Mouse (Mus musculus) urinary bladder, adult 2 months (tissue): ENCODE data around the gene Ube3b. TPM values are rescaled to one million over a fixed set of nuclear protein-coding genes. Genes with fewer than 3 reads are reported as not detected.

Experiments
- DNase-seq: peaks from one replicate; pipeline ENCODE4 v3.0.0; 2022; ENCODE audit warnings: low spot score
- polyA plus RNA-seq: library from polyadenylated mRNA; depleted of rRNA; stranded (reverse); fragments of >200 nt; gene quantifications from 2 replicates; pipeline ENCODE4 v1.2.3, GENCODE M21; 2012; rRNA removed

The Ube3b gene
- 35.2 and 38.5 TPM in 2 replicates for polyA plus RNA-seq

DNA sequence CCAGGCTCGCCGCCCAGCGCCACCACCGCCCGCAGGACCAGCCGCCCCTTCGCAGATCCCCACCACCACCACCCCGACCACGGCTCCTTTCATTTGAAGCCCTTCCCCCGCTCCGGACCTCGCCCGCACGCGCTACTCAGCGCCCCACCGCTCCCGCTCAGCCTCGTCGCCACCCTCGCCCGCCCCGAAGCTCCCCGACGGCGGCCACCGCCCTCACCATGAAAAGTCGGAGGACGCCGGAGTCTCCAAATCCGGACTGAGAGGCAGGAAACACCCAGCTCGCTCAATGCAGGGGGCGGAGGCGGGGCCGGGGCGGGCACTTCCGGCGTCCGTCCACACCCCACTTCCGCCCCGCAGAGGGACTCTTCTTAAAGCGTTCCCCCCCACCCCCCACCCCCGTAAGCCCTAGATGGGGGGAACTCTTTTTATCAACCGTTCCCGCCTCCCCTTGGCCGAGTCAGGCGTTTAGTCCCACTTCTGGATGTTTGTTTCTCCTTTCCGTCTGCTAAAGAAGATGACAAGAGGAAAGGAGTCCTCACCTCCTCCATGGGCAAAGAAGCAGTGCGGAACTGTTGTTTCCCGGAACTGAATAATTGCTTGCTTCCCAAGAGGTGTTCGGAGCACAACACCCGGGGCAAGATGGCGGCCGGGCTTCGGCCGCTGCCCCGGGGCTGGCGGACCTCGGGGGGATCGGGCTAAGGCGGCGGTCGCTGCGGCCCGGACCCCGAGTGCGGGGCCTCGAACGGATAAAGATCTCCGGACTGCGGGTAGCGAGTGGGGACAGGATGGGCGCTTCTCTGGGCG, at the start of gene Ube3b, which contains the start of gene Kctd10:
TSS of gene Ube3b (plus strand) at position 399 of the 804 bp plus-strand sequence.
TSS of gene Kctd10 (minus strand) at position 300 of the 804 bp plus-strand sequence.
- DNase-seq = peak; percentile 84

DNA sequence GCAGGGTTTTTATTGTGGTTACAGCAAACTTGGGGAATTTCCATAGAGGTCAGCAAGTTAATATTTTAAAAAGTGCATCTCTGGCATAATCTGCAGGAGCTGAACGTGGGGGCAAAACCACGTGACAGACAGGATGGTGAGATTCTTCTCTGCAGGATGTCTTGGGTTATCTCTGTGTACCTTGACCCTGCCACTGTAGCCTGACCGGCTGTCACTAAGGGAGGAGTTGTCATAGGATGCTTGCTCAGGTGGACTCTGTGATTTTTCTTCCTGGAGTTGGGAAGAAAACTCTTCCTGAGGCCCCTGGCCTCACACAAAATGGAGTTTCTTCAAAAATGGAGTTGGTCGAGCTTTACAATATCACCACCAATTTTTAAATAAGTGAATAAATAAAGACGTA, 37.4 kb upstream of the Ube3b start:
- DNase-seq = no peak

DNA sequence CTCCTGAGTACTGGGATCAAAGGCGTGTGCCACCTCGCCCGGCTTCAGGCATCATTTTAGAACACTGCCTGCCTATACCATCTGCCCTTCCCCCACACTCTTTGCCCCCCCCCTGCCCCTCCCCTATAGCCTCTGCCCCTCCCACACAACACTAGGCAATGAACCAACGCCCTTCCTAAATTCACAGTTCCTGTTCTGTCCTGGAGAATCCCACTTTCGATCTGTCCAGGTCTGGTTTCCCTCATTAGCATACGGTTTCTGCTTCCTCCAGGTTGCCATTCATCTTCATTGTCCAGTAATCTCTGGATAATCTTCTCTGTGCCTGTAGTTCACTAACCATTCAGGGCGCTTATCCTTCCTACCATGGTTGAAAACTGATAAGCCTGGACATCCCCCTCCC, 36.8 kb upstream of the Ube3b start:
- no peak for DNase-seq

DNA sequence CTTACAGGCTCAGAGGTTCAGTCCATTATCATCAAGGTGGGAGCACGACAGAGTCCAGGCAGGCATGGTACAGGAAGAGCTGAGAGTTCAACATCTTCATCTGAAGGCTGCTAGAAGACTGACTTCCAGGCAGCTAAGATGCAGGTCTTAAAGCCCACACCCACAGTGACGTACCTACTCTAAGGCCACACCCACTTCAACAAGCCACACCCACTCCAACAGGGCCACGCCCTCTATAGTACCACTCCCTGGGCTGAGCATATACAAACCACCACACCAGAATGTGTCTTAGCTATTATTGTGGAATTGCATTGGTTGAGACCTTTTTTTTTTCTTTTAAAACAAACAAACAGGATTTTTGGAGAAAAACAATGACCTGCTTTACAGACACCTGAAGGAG, 34.9 kb upstream of the Ube3b start:
- DNase-seq = no peak

DNA sequence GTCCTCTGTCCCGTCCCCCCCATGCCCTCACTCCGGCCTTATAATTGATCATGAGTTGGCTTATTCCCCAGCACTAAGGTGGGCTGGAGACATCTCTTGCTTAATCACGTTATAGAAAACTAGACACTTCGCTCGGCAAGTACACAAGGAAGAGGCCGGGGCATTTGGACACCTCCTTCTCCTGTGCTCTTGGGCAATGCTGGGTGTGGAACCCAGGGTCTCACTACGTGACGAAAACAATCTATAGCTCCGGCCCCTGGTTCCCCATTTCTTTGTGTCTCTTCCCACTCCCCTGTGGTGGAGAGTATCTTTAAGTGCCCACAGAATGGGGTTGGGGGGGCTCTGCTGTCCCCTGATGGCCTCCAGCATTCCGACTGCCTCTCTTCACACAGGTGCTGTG, 33.4 kb upstream of the Ube3b start:
- no peak for DNase-seq

DNA sequence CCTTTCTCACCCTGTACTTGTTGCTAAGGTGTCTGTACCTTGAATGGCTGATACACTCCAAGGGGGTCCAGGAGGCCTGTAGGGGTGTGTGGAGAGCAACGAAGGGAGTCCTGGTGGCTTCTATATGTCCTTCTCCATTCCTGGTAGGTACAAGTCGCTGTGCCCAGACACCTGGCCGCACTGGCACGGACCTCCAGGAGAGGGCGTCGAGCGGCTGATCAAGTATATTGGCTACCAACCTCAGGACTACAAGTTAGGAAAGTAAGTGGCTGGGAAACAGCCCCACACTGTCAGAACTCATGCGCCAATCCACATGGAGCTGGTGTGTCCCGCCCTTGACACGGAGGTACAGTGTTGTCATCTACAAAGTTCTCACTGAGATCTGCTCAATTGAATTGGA, 28.9 kb upstream of the Ube3b start:
- DNase-seq = no peak

DNA sequence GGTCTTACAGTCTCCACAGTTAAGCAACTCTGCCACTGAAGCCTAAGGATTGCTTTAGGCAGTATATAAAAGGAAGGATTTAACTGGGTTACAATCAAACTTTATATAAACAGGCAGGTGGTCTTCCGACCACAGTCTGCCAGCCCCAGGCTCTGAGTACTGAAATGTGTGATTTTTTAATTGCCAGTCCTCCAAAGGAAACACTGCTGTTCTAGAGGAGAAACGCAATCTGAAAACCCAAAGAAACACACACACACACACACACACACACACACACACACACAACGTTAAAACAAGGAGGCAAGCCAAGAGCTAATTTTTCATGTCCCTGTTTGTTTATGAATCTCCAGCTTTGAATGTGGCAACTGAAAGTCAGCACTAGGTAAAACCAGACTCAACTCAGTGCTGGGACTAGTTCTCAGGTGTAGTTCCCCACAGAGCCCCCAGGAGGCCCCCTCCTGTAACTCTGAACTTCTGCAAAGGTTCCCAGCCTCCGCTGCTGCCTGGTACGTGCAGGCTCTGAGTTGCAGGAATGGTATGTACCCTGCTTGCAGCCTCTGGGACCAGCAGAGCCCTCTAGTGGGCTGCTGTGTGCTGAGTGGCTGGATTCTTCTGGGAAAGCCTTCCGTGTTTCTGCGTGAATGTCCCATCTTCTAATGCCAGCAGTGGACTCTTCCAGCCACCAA, 24.0 kb upstream of the Ube3b start:
- DNase-seq = no peak

DNA sequence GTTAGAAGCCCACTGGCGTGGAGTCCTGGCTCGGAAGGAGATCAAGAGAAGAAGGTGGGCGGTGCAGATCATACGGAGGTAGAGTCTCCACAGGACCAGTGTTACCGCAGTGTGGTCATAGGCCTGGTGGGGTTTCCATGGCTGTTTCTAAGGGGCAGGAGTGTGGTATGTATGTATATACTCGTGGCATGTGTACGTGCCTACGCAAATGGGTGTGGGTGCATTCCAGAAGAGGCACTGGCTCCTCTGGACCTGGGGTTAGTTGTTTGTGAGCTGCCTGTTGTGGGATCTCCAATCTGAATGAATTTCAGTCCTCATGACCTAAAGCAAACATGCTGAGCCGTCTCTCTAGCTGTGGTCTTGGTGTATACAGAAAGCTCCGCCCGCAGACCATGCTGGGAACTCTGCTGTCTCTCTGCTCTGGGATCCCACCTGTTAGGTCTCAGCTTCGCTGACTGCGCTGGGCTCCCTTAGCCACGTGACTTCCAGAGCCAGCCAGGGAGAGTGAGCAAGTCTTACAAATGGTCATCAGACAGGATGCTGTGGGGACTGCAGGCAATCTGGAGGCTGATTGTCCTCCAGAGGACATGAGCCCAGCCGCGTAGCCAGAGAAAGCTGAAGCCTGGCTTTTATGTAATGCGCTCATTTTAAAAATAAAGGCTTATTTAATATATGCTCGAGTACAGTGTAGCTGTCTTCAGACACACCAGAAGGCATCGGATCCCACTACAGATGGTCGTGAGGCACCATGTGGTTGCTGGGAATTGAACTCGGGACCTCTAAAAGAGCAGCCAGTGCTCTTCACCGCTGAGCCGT, 23.3 kb upstream of the Ube3b start:
- no peak for DNase-seq

DNA sequence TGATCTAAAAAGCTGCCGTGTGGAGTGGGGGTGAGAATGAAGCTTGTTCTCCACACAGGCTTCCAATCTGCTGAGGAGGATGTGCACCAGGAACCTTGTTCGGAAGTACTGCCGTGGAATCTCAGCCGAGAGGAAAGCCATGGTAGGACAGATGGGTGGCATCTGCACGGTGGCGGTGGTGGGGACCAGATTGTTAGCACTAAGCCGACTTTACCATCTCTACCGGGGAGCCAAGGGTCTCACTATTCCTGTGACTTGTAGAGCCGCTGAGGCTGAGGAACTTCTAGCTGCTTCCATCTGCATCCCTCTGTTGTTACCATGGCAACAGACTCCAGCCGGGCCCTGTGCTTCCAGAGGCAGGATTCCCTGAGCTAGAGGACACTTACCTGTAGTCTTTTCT, 21.6 kb upstream of the Ube3b start:
- no peak for DNase-seq

DNA sequence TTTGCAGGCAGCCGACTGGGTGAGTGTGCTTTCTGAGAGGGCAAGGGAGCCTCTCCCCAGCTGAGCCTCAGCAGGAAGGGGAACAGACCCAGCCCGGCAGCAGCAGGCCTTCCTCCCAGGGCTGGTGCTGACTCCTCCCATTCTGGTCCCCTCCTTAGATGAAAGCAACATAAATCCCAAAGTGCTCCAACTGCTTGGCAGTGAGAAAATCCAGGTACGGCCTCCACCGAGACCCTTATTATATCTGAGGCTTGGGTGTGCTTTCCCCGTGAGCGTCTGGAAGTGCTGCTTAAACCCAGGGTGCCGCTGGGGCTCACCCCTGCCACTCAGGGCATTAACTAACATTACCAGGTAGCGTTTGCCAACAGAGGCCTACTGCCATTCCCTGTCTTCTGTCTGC, 20.8 kb upstream of the Ube3b start:
- no peak for DNase-seq

DNA sequence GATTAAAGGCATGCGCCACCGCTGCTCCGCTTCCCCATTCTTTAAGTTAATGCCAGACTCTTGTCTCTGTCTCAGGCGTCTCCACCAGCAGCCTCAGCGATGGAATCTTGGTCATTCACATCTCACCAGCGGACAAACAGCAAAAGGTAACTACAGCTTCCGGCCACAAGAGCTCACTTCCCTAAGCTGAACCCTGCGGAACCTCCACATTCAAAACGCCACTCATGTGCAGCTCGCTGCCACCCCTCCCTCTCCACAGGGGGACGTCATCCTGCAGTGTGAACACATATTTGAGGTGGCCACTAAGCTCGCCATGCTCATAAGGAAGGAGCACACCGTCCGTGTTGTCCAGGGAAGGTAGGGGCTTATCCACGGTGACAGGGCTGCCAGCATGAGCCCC, 19.4 kb upstream of the Ube3b start:
- DNase-seq = no peak

DNA sequence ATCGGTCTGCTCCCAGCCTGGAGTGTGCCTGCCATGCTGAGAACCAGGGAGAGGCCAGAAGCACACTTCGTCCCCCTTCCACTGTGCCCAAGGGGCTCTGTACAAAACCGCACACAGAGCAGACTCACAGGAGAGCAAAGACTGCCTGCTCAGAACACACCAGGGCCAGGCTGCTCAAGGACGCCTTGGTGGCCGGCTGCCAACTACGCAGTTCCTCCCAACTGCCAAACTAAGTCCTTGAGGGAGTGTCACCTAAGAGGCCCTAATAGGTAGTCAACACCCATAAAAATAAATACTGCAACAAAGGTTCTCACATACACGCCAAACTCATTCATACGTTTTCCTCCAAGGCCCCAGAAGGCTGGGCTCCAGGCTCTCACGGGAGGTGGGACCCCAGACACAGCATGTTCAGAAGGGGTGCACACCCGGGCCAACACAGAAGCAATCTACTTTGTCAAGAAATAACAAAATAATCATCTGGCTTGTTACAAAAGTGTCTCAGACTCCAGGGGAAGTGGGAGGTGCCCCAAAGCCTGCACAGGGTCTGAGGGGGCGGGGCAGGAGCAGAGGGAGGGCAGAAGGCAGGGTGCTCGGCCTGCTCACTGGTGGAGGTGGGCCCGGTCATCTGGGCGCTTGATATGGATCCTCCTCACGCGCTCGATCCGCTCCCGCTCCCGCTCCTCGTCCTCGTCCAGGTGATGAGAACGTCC, 15.2 kb upstream of the Ube3b start:
- DNase-seq = no peak

DNA sequence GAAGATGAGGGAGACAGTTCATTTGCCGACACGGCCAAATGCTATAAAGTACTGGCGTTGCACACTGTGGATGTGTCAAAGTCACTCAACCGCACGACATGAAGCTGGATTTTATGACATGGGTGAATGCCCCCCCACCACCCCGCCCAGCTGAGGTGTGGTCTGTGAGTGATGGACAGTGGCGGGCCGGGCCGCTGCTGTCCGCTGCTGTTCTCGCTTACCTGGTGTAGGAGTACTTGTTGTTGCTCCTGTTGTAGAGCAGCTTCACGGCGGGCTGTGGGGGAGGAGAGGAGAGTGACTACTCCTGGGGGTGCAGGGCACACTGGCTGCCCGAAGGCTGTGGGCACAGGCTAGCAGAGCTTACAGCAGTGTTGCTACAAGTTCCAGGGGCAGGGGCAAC, 12.3 kb upstream of the Ube3b start:
- DNase-seq = no peak

DNA sequence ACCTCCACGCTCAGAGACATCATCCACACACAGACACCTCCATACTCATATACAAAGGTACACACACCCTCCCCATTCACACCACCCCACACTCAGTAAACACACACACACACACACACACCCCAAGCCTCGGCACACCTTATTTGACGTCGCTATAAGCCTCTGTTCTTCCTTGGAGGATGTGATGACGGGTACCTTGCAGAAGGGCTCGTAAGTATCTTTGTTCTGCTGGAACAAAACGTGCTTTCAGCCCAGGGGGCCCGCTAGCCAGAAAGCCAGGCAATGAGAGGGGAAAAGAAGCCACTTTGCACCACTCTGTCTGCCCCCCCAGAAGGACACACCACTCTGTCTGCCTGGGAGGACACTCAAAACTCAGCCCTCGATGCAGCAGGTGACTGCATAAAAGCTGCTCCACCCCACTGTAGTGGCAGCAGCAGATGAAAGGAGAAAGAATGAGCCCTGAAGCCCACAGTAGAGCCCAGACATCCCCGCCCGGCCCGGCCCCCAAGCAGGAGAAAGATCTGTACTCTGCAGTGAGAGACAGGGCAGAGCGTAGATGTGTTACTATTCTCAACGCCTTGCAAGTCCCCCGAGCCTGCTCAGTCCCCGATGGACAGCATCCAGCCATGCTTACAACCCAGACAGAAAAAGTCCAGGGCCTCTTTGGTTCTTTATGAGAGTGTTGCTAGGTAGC, 11.5 kb upstream of the Ube3b start:
- DNase-seq = no peak

DNA sequence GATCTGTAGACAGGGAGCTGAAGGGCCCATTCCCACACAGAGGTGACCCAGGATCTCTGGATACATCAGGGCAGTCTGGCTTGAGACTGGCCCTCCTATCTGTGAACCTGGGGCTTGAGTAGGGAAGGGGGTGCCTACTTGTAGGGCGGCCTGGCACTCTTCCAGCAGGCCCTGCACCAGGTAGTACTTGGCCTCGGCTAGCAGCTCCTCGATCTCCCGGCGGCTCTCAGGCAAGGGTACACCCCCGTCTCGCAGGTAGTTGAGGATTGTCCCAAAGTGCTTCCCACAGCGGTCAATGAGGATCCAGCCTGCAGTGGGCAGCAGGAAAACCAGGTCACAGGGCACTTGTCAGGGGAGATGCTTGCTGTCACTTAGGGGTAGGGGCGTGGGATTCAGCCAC, 10.5 kb upstream of the Ube3b start:
- DNase-seq = no peak

DNA sequence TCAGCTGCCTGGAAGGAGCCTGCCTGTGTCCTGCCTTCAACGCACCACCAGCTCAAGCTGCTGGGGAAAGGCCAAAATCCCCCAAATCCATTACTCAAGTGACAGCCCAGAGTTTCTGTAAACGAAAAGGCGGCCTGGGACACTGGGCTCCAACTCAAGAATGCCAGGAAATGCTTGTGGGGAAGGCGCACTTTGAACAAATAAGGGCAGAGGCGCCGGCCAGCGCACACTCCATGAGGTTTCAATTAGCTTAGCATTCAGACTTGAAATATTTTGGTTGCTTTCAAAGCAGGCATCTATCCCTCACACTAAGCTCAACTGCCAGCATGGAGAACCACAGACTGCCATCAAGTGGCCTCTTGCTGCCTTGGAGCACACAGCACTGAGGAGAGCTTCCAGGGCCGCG, 10.0 kb upstream of the Ube3b start:
- DNase-seq = no peak

DNA sequence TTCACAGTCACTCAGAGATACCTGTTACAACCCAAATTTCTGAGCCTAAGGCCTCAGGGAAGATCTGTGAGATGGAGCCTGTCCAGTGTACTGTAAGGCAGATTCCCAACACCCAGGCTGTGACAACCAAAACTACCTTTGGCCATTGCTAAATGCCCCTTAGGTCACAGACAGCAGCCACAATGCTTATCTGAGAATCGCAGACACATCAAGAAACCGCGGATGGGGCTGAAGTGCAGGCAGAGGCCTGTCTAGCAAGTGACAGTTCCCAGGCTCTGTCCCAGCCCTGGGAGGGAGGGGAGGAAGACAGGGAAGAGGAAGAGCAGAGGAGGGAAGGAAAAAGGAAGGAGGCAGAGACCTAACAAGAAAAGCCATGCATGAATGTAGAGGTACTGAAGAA, 9.1 kb upstream of the Ube3b start:
- no peak for DNase-seq

DNA sequence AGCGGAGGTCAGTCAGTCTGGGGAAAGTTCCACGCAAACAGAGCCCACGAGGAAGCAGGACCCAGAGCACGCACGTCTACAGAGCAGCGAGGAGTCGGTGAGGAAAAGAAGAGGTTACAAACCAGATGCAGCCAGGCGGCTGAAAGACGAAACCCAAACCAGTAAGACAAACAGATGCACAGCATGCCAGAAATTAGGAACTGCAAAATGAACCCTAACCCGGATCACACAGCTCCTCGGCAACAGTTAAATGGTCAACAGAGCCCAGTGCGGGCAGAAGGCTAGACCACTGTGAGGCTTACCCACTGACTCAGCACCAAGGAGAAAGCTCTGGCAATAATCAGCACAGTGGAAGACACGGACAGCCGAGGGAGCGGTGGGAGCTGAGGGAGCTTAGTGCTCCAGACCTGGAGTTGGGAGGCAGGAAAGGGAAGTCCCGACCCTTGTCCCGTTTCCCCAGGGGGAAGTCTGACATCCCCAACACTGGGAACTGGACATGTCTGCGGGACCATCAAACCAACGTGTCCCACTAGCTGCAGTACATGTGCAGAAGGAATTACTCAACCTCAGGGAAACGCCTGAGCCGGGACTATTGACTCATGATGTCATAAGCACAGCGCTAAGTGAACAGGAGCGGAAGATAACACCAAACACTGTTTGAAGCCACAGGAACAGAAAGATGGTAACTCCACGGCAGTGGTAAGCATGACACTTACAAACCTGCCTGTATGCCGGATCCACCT, 8.5 kb upstream of the Ube3b start:
- DNase-seq = no peak

DNA sequence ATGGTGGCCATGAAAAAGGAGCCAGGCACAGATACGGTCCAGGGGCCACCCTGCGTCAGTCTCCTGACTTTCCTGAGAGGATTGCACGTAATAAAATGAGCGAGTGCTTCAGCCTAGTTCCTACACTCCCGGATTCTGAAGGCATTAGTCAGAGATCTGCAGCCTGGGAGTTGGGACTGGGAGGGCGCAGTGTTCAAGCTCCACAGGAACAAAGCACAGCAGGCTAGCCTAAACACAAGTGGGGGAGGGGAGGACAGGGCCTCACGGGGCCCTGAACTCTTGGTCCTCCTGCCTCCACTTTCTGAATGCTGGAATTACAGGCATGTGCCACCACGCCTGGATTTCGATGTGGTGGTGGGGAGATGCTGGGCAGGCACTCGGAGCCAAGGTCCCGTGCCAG, 7.8 kb upstream of the Ube3b start:
- DNase-seq = no peak

DNA sequence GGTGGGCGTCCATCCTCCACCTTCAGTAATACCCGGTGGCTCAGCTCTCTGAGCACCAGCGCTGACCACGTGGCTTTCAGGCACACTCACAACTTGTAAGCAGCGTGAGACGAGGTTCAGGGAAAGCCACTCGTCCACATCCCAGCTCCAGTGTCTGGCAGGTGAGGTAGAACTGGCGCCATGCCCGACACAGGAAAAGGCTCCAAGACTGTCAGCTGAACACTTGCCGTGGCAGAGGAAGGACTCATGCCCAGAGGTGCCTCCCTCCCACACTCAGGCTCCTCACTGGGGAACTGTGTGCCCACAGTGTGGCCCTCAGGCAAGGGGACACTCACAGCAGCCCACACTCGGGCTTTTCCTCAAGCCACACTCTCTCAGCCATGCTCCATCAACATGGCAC, 7.2 kb upstream of the Ube3b start:
- no peak for DNase-seq

DNA sequence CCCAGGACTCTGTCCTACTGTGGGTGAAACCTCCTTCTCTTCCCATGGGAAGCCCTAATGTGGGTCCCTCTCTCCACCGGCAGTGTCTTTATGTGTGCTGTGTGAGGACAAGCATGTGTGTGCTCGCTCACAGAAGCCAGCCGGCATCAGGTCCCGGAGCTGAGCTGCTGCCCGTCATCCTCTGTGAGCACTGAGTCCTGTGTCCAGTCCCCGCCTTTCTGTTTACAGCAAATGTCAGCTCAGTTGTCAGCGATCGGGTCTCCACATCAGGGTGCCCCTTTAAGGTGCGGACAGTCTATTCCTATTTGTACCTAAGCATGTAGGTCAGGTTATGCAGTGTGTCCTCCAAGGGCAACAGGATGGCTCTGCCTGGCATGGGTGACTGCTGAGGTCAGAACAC, 6.8 kb upstream of the Ube3b start:
- DNase-seq = no peak
